8 mouse cellular contexts compared by ENCODE assay signal in the genomic region with DNA sequence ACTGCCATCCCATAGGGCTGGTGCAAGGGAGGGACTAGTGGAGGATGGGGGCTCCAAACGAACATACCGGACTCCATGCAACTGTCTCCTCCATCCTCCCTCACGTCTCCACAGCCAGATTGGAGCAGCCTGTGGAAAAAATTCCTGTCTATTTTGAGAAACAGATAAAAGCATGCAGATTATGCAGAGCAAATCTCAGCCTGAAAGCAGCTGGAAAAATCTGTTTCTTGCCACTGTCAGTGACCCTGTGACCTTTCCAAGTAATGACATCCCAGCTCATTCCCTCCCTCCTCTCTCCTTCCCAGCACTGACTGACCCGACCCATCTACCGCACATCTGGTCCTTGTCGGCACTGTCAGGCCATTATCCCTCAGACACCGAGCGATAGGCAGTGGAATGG. TPM values are rescaled to one million over a fixed set of nuclear protein-coding genes. Genes with fewer than 3 reads are reported as not detected.
DNase-seq lines count a peak whose midpoint lies in the region; ATAC-seq lines count a peak whose summit lies in the region.

No protein-coding gene starts in this region.

- H3K27ac ChIP-seq in kidney, embryonic 16.5 days (ENCODE audit: low read length), result peak overlapping the region; percentile 89
- peak overlapping the region; percentile 49 for H3K27ac ChIP-seq in neural tube, embryonic 11.5 days (ENCODE audit: low read depth, low read length)

- H3K27me3 ChIP-seq in kidney, embryonic 16.5 days (ENCODE audit: insufficient read depth, low read length), result no peaks in the 10 kb centered on the region
- no peaks in the 10 kb centered on the region for H3K27me3 ChIP-seq in neural tube, embryonic 11.5 days (ENCODE audit: control insufficient read depth, insufficient read depth, low read length)

- DNase-seq in adrenal gland, postnatal 14 days, result peak; percentile 17
- DNase-seq in adrenal gland, adult 8-10 months, result no peak
- peak; percentile 92 for DNase-seq in heart, adult 9 months (ENCODE audit: low spot score in 2 of 2)
- peak; percentile 32 for DNase-seq in neural tube, embryonic 11.5 days (ENCODE audit: low spot score)
- DNase-seq in frontal cortex, postnatal 25 days (ENCODE audit: low spot score in 2 of 2), result no peak
- no peak for DNase-seq in thymus, adult 18-20 months

- H3K4me3 ChIP-seq in kidney, embryonic 16.5 days (ENCODE audit: low read length), result no peak overlapping the region
- no peak overlapping the region for H3K4me3 ChIP-seq in neural tube, embryonic 11.5 days (ENCODE audit: low read depth, low read length)

- 19% methylated on average over 8 of the region's 8 CpGs for WGBS in kidney, embryonic 16.5 days
- 34% methylated on average over 8 of the region's 8 CpGs for WGBS in neural tube, embryonic 11.5 days

- no peaks in the 10 kb centered on the region for H3K9me3 ChIP-seq in kidney, embryonic 16.5 days (ENCODE audit: low read length)
- no peaks in the 10 kb centered on the region for H3K9me3 ChIP-seq in neural tube, embryonic 11.5 days (ENCODE audit: control insufficient read depth, low read length)

- H3K36me3 ChIP-seq in kidney, embryonic 16.5 days (ENCODE audit: insufficient read depth, low read length), result no peaks in the 10 kb centered on the region
- no peaks in the 10 kb centered on the region for H3K36me3 ChIP-seq in neural tube, embryonic 11.5 days (ENCODE audit: control insufficient read depth, insufficient read depth, low read length)

- peaks cover 38% of the 10 kb centered on the region for H3K4me1 ChIP-seq in kidney, embryonic 16.5 days (ENCODE audit: insufficient read depth, low read length)
- peaks cover 11% of the 10 kb centered on the region; the same call in 1 of the 2 replicates for H3K4me1 ChIP-seq in neural tube, embryonic 11.5 days (ENCODE audit: control insufficient read depth, insufficient read depth, low read length)

- H3K4me2 ChIP-seq in kidney, embryonic 16.5 days (replicated peaks; ENCODE audit: low read depth, low read length), result no peak overlapping the region
- H3K4me2 ChIP-seq in neural tube, embryonic 11.5 days (ENCODE audit: low read depth), result no peak overlapping the region

- no peak overlapping the region for H3K9ac ChIP-seq in kidney, embryonic 16.5 days (replicated peaks; ENCODE audit: low read length)
- H3K9ac ChIP-seq in neural tube, embryonic 11.5 days (ENCODE audit: low read length), result no peak overlapping the region

- ATAC-seq in kidney, embryonic 16.5 days (ENCODE audit: low FRiP score, low TSS enrichment), result peak; percentile 93
- ATAC-seq in neural tube, embryonic 11.5 days (ENCODE audit: insufficient read depth, low FRiP score, low TSS enrichment), result peak; percentile 27; the same call in 1 of the 2 replicates
- ATAC-seq in monocyte, adult 5-6 weeks (replicated peaks; ENCODE audit: insufficient number of reproducible peaks, low FRiP score, low TSS enrichment, poor library complexity, severe bottlenecking), result no peak

RNA-seq across cellular contexts. Expression of a gene that starts 35.5 kb away (rescaled TPM):
- total RNA-seq in adrenal gland, postnatal 14 days (2021), result 36.7 and 43.8 TPM in 2 replicates
- total RNA-seq in adrenal gland, adult 8-10 months (2022), result 10 to 100 TPM; 40.9 to 45.9 (median 42.3) TPM
- 16.9 and 20.0 TPM in 2 replicates for polyA plus RNA-seq in kidney, embryonic 16.5 days (2015; fragmentation: Nextera tagmentation; extraction: Ambion mirVana)
- polyA plus RNA-seq in neural tube, embryonic 11.5 days (2014; fragmentation: Nextera tagmentation; extraction: Ambion mirVana), result 15.8 TPM in 2 replicates
- 6.3 to 7.8 TPM (median 7.7 TPM) in 3 replicates for total RNA-seq in monocyte, adult 5-6 weeks (2017)

Comparison
In these comparisons a context has a peak if more than half of its experiments do, and no peak if none do; other contexts are left out.
1. DNase-seq: peak in adrenal gland, postnatal 14 days (single experiment), heart, adult 9 months (2 of 2) and neural tube, embryonic 11.5 days (single experiment); none in adrenal gland, adult 8-10 months (single experiment), frontal cortex, postnatal 25 days (0 of 2) and thymus, adult 18-20 months (0 of 2).